Mouse (Mus musculus) E14TG2a.4 (cell line): ENCODE results near the gene Gemin6.

Experiments used
- CTCF ChIP-seq: conservative IDR thresholded peaks from 2 replicates; pipeline ENCODE4 v1.5.1; 2014; ENCODE audit warnings: low read length
- POU5F1 ChIP-seq: IDR thresholded peaks from 2 replicates; pipeline ENCODE4 v1.6.1; 2014; ENCODE audit warnings: low read length, borderline replicate concordance

DNA sequence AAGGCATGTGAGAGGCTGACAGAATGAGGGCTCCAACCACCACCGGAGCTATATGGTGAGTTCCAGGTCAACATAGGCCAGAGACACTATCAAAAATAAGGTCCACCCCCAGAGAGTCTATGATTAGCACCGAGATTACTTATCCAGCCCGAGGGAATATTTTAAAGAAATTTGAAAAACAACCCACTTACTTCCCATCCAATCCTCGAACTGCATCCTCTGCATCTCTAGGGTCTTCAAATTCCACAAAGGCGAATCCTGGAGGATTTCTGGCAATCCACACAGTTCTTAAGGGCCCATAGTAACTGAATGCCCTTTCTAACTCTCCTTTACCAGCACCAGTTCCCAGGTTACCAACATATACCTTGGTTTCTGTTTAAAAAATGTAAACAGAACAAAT is 18.6 kb upstream of the Gemin6 start:
- no peak for TF ChIP-seq CTCF
- no peak for TF ChIP-seq POU5F1
